Mouse (Mus musculus) forebrain, embryonic 11.5 days (tissue): ENCODE results near the gene Slco4a1. TPM values are rescaled to one million over a fixed set of nuclear protein-coding genes. Genes with fewer than 3 reads are reported as not detected.

Source experiments
- ATAC-seq: fragments of 200-750 bp; cut with Nextera tagmentation; replicated peaks from 2 replicates; pipeline ENCODE4 v1.8.0; 2017; ENCODE audit warnings: moderate TSS enrichment; ENCODE audit not compliant: low FRiP score
- DNase-seq: peaks from one replicate; pipeline ENCODE4 v3.0.0-alpha.2; 2017; ENCODE audit warnings: low spot score
- H3K27ac ChIP-seq: fragments of 300-500 bp; sonication (generic); 2 replicates; pipeline ENCODE4 v1.5.1; 2014; ENCODE audit warnings: low read depth, low read length
- H3K27me3 ChIP-seq: fragments of 300-500 bp; sonication (generic); 2 replicates; pipeline ENCODE4 v1.6.1; 2014; ENCODE audit warnings: mild to moderate bottlenecking, low read length, mixed read lengths; ENCODE audit not compliant: control insufficient read depth, insufficient read depth
- H3K36me3 ChIP-seq: fragments of 300-500 bp; sonication (generic); 2 replicates; pipeline ENCODE4 v1.6.1; 2014; ENCODE audit warnings: mild to moderate bottlenecking, low read length, moderate library complexity, mixed read lengths; ENCODE audit not compliant: control insufficient read depth, insufficient read depth
- H3K4me1 ChIP-seq: fragments of 300-500 bp; sonication (generic); replicated peaks from 2 replicates; pipeline ENCODE4 v1.6.1; 2014; ENCODE audit warnings: low read length, mixed read lengths; ENCODE audit not compliant: control insufficient read depth, insufficient read depth
- H3K4me2 ChIP-seq: fragments of 300-500 bp; sonication (generic); 2 replicates; pipeline ENCODE4 v1.6.1; 2014; ENCODE audit warnings: low read depth, mild to moderate bottlenecking, low read length, moderate library complexity, mixed read lengths; ENCODE audit not compliant: severe bottlenecking
- H3K4me3 ChIP-seq: fragments of 300-500 bp; sonication (generic); 2 replicates; pipeline ENCODE4 v1.5.1; 2014; ENCODE audit warnings: low read depth, low read length
- H3K9ac ChIP-seq: fragments of 300-500 bp; sonication (generic); 2 replicates; pipeline ENCODE4 v1.6.1; 2014; ENCODE audit warnings: low read length
- H3K9me3 ChIP-seq: fragments of 300-500 bp; sonication (generic); 2 replicates; pipeline ENCODE4 v1.6.1; 2016; ENCODE audit warnings: low read length, mixed read lengths; ENCODE audit not compliant: control insufficient read depth
- WGBS: fragments of 180-500 bp; shearing (Covaris S2); extraction: QIAGEN DNeasy Blood & Tissue Kit; methylation state at CpG from one replicate; pipeline ENCODE4 v1.1.7; 2014; 5-methylcytosine and 5-hydroxymethylcytosine counted together
- polyA plus RNA-seq: library from polyadenylated mRNA; unstranded; fragments of >200 nt; fragmentation: Nextera tagmentation; extraction: Ambion mirVana; gene quantifications from 2 replicates; pipeline ENCODE4 v1.2.1, GENCODE M21; 2014

Slco4a1 gene
- 4.7 and 6.1 TPM in 2 replicates for polyA plus RNA-seq

DNA sequence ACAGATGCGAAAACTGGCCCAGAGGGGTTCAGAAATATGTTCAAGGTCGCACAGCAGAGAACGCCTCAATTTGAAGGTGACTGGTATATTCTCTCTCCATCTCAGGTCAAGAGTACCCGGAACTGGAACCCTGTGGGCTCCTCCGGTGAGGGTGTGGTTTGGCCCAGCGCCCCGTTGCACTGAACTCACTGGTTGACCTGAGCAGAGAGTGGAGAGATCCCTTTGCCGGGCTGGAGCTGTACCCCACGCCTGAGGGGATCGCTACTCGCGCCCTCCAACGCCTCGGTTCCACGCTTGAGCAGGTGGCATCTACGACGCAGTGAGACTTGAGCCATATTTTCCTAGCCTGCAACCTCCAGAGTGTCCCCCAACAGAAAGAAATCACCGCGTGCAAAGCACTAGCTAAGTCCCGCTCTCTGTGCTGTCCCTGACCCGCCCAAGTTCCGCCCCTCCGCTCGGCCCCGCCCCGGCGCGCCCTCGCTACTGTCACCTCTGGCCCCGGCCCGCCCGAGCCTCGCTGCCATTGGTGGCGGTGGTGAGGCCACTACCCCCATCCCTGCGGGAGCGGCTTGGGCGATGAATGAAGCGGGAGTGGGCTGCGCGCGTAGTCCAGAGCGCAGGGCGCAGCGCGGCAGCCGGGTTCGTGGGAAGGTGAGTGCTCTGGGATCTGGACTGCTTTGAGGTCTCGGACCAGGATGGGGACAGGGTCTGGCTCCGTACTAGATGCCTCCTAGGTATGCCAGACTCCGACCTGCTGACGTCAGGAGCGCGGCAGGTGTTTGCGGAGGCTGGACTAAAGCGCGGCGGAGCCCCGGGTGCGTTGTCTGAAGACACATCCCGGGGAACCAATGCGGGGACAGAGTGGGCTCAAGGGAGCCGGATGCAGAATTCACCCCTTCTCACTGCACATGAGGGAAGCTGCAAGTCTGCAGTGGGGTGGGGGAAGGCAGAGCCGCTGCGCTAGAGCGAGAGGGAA lies at the start of gene Slco4a1:
Gene Slco4a1 (plus strand): TSS at position 523 of the 976 bp plus-strand sequence.
- Histone ChIP-seq H3K4me2 (peak within 1 kb of the TSS; percentile 90), H3K4me1 (peaks cover 7% of the 10 kb centered on the region), H3K9me3 (no peaks in the 10 kb centered on the region), H3K36me3 (no peaks in the 10 kb centered on the region), H3K9ac (peak within 1 kb of the TSS; percentile 63), H3K27me3 (peaks cover 10% of the 10 kb centered on the region), H3K4me3 (peak within 1 kb of the TSS; percentile 56), H3K27ac (no peak within 1 kb of the TSS)
- DNase-seq (peak; percentile 95), ATAC-seq (peak; percentile 97)
- 1% methylated on average over 65 of the region's 65 CpGs for WGBS

GRCm38 (mm10) chr2:180408410-180408809 lies 47.6 kb upstream of the Slco4a1 start:
- Histone ChIP-seq H3K9me3 (no peaks in the 10 kb centered on the region), H3K36me3 (no peaks in the 10 kb centered on the region), H3K27ac (no peak overlapping the region), H3K4me3 (no peak overlapping the region), H3K4me1 (no peaks in the 10 kb centered on the region), H3K27me3 (no peaks in the 10 kb centered on the region), H3K9ac (no peak overlapping the region), H3K4me2 (no peak overlapping the region)
- DNase-seq = no peak
- ATAC-seq = no peak
- 27% methylated on average over 2 of the region's 2 CpGs for whole genome bisulfite sequencing

GRCm38 (mm10) chr2:180410432-180410831 lies 45.6 kb upstream of the Slco4a1 start:
- DNase-seq = no peak
- 69% methylated on average over 8 of the region's 8 CpGs for WGBS
- no peak for ATAC-seq

DNA sequence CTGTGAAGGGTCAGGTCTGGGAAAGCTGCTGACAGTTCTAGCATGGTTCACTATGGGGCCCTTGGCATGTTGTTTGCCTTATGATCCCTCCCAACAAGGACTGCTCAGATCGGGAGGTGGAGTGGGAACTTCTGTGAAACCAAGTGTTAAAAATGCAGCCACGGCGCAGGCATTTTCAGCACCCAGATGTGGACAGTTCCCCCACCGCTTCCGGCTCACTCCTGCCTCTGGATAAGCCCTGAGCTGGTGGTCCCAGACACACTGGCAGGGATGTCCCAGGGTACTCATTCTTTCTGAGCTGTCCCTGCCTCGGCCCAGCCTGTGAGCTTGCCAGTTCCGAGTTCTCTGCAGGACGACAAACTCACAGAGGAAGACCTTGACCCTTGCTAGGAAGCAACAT lies 45.0 kb upstream of the Slco4a1 start:
- no peak overlapping the region for H3K9ac ChIP-seq
- no peak overlapping the region for H3K4me3 ChIP-seq
- H3K4me2 ChIP-seq = no peak overlapping the region
- H3K4me1 ChIP-seq = no peaks in the 10 kb centered on the region
- H3K27me3 ChIP-seq = no peaks in the 10 kb centered on the region
- DNase-seq (peak; percentile 69), ATAC-seq (no peak)
- H3K27ac ChIP-seq = no peak overlapping the region
- 12% methylated on average over 8 of the region's 8 CpGs for WGBS
- no peaks in the 10 kb centered on the region for H3K9me3 ChIP-seq
- H3K36me3 ChIP-seq = no peaks in the 10 kb centered on the region

More at GRCm38 (mm10) chr2:180410432-180410831, 45.6 kb upstream of the Slco4a1 start:
- H3K9me3 ChIP-seq = no peaks in the 10 kb centered on the region
- H3K4me1 ChIP-seq = no peaks in the 10 kb centered on the region
- H3K27me3 ChIP-seq = no peaks in the 10 kb centered on the region
- no peak overlapping the region for H3K9ac ChIP-seq
- H3K4me2 ChIP-seq = no peak overlapping the region
- H3K4me3 ChIP-seq = no peak overlapping the region
- H3K27ac ChIP-seq = no peak overlapping the region
- no peaks in the 10 kb centered on the region for H3K36me3 ChIP-seq

GRCm38 (mm10) chr2:180415627-180416026 lies 40.4 kb upstream of the Slco4a1 start:
- 66% methylated on average over 3 of the region's 3 CpGs for WGBS
- no peak for ATAC-seq

GRCm38 (mm10) chr2:180417731-180418130 lies 38.3 kb upstream of the Slco4a1 start:
- H3K4me1 ChIP-seq = no peaks in the 10 kb centered on the region
- DNase-seq (peak; percentile 67), ATAC-seq (no peak)
- H3K27ac ChIP-seq = no peak overlapping the region
- H3K27me3 ChIP-seq = no peaks in the 10 kb centered on the region
- no peaks in the 10 kb centered on the region for H3K36me3 ChIP-seq
- H3K4me3 ChIP-seq = no peak overlapping the region
- 13% methylated on average over 9 of the region's 9 CpGs for WGBS
- H3K4me2 ChIP-seq = no peak overlapping the region
- no peak overlapping the region for H3K9ac ChIP-seq
- H3K9me3 ChIP-seq = no peaks in the 10 kb centered on the region

More at GRCm38 (mm10) chr2:180415627-180416026, 40.4 kb upstream of the Slco4a1 start:
- no peaks in the 10 kb centered on the region for H3K4me1 ChIP-seq
- no peaks in the 10 kb centered on the region for H3K36me3 ChIP-seq
- H3K27me3 ChIP-seq = no peaks in the 10 kb centered on the region
- no peak overlapping the region for H3K4me2 ChIP-seq
- no peak overlapping the region for H3K9ac ChIP-seq
- DNase-seq = no peak
- H3K9me3 ChIP-seq = no peaks in the 10 kb centered on the region
- H3K27ac ChIP-seq = no peak overlapping the region
- no peak overlapping the region for H3K4me3 ChIP-seq

DNA sequence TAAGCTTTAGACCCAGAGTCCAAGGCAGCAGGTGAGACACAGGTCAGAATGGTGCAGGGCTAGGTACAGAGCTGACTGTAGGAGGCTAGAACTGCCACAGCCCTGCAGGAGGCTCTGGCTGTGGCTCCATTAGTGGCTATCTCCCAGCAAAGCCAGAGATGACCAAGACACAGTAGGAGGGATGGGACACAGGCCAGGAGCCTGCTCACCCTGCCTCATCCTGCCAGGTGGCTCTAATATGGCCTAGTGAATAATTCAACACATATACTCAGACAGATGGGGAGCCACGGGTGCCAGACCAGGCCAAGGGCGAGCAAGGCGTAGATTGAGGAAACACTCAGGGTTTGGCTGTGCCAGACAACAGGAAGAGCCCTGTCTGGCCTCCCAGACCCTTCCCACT lies 35.4 kb upstream of the Slco4a1 start:
- Histone ChIP-seq H3K9me3 (no peaks in the 10 kb centered on the region), H3K4me2 (no peak overlapping the region), H3K27ac (no peak overlapping the region), H3K4me1 (no peaks in the 10 kb centered on the region), H3K4me3 (no peak overlapping the region), H3K9ac (no peak overlapping the region), H3K36me3 (no peaks in the 10 kb centered on the region), H3K27me3 (no peaks in the 10 kb centered on the region)
- no peak for ATAC-seq
- 88% methylated on average over 3 of the region's 3 CpGs for WGBS
- no peak for DNase-seq

GRCm38 (mm10) chr2:180425115-180425514 lies 30.9 kb upstream of the Slco4a1 start:
- WGBS = 62% methylated on average over 2 of the region's 2 CpGs
- ATAC-seq (no peak), DNase-seq (no peak)
- Histone ChIP-seq H3K9me3 (no peaks in the 10 kb centered on the region), H3K4me2 (no peak overlapping the region), H3K27ac (no peak overlapping the region), H3K27me3 (no peaks in the 10 kb centered on the region), H3K4me1 (no peaks in the 10 kb centered on the region), H3K4me3 (no peak overlapping the region), H3K36me3 (no peaks in the 10 kb centered on the region), H3K9ac (no peak overlapping the region)
